Mouse (Mus musculus): ENCODE measurements around the gene Nbea.

DNA sequence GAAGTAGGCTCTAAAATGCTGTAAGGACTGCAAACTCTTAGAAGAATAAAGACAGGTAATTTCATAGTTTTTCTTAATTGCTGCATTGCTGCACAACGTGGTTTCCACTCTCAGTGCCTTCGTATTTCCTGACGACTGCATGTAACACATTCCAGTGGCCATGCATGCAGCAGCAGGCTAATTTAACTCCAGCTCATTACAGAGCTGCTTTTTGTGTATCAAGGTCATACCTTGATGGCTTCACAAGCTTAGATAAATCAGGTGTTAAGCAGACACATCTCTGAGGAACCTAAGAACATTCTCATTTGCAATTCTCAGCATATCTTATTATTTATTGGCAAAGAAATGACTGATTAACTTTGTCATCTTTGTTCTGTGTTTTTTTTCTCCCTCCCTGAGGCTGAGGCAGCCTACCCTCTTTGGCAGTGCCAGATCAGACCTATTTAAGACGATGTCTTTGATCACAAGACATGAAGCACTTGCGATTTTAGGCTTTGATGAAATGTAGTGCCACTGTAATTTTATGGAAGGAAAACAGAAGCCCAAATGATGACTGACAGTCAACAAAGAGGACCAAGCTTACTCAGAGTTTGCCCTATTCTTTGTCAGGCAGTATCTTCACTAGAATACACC, 368.4 kb downstream of the Nbea start:
- TF ChIP-seq CTCF (IDR thresholded peaks at IDR 0.05; ENCODE audit: low read depth) (no peak), EP300 (IDR thresholded peaks at IDR 0.05; ENCODE audit: low read depth) (no peak)

Measured in heart, postnatal 0 days (tissue).